Mouse (Mus musculus) lung, adult 2 months (tissue): ENCODE results near the gene Rbfox3.

Experiments
- CTCF ChIP-seq: fragments of 200-500 bp; IDR thresholded peaks from 2 replicates; pipeline ENCODE4 v1.5.1; 2011; ENCODE audit warnings: mild to moderate bottlenecking, low read length, control low read depth; ENCODE audit not compliant: insufficient read depth
- POLR2A ChIP-seq: fragments of 200-500 bp; IDR thresholded peaks from 2 replicates; pipeline ENCODE4 v1.6.1; 2011; ENCODE audit warnings: low read depth, mild to moderate bottlenecking, control low read depth, low read length, borderline replicate concordance; ENCODE audit errors: extremely low read depth

GRCm38 (mm10) chr11:118939731-118940130 is 28.3 kb upstream of the Rbfox3 start:
- no peak for TF ChIP-seq POLR2A
- TF ChIP-seq CTCF, result no peak
